Mouse (Mus musculus): Measurements from ENCODE around the gene Hsd17b10. TPM values are rescaled to one million over a fixed set of nuclear protein-coding genes. Genes with fewer than 3 reads are reported as not detected.

Hsd17b10 gene
- not detected in 2 replicates for polyA plus RNA-seq (2012; ENCODE audit: insufficient read depth, insufficient read length, low replicate concordance, missing spikeins)

DNA sequence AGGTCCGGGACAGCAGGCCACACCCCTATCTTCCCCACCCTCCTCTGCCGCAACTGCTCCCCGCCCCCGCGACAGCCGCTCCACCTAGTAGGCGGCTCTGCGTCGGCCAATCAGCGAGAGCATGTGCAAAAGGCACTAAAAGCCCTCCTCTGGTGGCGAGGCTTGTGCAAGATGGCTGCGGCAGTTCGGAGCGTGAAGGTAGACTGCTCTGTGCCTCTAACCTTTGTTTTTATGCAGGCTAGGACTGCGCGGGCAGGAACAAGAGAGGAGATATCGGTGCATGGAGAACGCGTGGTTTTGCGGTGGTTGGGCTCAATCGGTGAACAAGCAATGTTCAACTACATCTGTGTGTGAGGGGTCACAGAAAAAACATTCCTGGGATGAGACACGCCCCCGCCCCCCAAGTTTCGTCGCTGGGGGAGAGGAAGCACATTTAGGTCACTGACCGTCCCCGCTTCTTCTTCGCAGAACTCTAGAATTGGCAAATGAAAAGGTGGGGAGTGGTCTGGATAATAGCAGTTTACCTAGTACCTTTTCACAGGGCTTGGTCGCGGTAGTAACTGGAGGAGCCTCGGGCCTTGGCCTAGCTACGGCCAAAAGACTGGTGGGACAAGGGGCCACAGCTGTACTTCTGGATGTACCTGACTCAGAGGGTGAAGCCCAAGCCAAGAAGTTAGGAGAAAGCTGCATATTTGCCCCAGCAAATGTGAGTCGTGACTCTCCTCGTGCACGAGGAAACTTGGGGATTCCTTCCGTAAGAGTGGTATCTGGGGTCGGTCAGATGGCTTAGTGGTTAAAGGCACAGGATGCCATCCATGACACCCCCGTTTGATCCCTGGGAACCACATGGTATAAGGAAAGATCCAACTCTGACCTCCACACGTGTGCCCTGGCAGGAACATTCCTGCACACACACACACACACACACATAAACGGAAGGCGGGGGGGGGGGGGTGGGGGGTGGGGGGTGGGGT lies at the start of gene Hsd17b10:
Gene Hsd17b10 (plus strand): TSS at position 109 of the 974 bp plus-strand sequence.
- WGBS = 12% methylated on average over 39 of the region's 41 CpGs
- Histone ChIP-seq H3K4me3 (ENCODE audit: insufficient read depth, low read depth, low read length) (peak within 1 kb of the TSS; percentile 65), H3K4me1 (ENCODE audit: control insufficient read depth, insufficient read depth, low read length) (no peaks in the 10 kb centered on the region), H3K27ac (ENCODE audit: insufficient read depth, low read depth, low read length) (no peak within 1 kb of the TSS)
- no peak for TF ChIP-seq CTCF (IDR thresholded peaks at IDR 0.05; ENCODE audit: insufficient read depth, low read depth, low read length)
- TF ChIP-seq POLR2A (IDR thresholded peaks at IDR 0.05; ENCODE audit: insufficient read depth, low read depth, low read length) = peak; percentile 53; the same call in 1 of the 2 replicates

DNA sequence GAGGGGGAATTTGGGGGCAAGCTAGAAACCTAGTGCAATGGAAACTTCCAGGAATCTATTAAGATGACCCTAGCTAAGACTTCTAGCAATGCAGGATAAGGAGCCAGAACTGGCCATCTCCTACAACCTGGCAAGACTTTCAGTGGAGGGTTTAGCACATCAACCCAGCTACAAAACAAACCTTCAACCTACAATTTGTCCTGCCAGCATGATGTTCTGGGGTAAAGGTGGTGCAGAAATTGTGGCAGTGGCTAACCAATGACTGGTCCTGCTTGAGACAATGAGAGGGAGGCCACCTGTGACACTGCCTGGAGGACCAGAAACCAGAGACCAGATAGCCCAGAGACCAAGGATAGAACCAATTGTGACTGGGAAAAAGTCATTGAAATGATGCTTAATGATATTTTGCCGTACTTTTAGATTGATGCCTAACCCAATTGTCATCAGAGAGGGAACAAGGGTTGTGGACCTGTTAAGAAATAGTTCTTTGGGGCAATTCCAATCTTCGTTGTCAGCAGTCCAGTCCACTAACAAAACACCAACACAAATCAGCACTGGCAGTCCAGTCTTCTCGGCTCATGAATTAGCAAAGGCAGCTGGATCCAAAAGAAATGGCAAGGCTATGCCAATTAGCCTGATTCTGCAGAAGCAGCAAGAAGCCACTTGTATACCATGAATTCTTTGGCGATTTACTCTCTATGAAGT lies 2.5 kb upstream of the Hsd17b10 start:
- H3K27ac ChIP-seq (ENCODE audit: insufficient read depth, low read depth, low read length) = no peak overlapping the region
- no peak overlapping the region for H3K4me3 ChIP-seq (ENCODE audit: insufficient read depth, low read depth, low read length)
- no peak for TF ChIP-seq CTCF (IDR thresholded peaks at IDR 0.05; ENCODE audit: insufficient read depth, low read depth, low read length)
- no peak for TF ChIP-seq POLR2A (IDR thresholded peaks at IDR 0.05; ENCODE audit: insufficient read depth, low read depth, low read length)
- H3K4me1 ChIP-seq (ENCODE audit: control insufficient read depth, insufficient read depth, low read length) = no peaks in the 10 kb centered on the region
- 58% methylated on average over 4 of the region's 4 CpGs for WGBS

DNA sequence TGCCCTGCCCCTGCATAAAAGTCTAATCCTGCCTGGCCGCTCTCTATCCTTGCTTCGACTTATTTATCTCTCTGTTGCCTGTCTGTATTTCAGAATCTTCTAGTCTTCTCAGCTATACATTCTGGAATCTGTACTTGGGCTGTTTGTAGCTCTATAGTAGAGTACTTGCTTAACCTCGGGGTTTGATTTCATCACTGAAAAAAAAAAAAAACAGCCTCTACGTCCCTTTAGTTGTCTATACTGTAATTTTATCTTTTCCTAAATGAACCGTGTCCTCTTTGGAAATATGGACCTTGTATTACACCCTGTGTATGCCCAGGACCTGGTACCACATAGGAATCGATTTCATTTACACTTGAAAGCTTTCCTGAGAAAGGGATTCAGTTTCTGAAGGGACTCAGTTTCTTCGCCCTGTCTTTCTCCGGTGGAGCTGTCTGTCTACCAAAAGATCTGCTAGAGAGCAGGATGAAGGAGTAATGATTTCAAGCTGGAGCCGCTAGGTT lies 412 bp upstream of the Hsd17b10 start:
- no peak overlapping the region for H3K27ac ChIP-seq (ENCODE audit: insufficient read depth, low read depth, low read length)
- WGBS = 35% methylated on average over 9 of the region's 9 CpGs
- peak overlapping the region; percentile 65; the same call in 1 of the 2 replicates for H3K4me3 ChIP-seq (ENCODE audit: insufficient read depth, low read depth, low read length)
- TF ChIP-seq POLR2A (IDR thresholded peaks at IDR 0.05; ENCODE audit: insufficient read depth, low read depth, low read length) = no peak
- TF ChIP-seq CTCF (IDR thresholded peaks at IDR 0.05; ENCODE audit: insufficient read depth, low read depth, low read length) = no peak
- H3K4me1 ChIP-seq (ENCODE audit: control insufficient read depth, insufficient read depth, low read length) = no peaks in the 10 kb centered on the region

DNA sequence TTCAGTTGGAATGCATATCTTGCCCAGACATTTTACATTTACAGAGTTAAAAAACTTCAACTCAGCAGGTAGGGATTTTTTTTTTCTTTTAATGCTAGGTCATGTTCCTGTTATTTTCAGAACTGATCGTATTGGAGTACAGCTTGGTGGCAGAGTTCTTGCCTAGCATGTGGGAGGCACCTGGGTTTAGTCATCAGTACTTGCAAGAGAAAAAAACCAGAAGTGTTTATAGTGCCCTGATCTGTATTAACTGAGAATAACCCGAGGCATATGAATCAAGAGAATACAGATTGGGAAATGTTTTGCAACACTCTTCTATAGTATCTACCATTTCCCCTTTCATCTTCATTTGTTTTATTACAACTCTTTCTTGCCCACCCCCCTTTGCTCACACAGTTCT lies 1.2 kb downstream of the Hsd17b10 start:
- no peaks in the 10 kb centered on the region for H3K4me1 ChIP-seq (ENCODE audit: control insufficient read depth, insufficient read depth, low read length)
- no peak for TF ChIP-seq CTCF (IDR thresholded peaks at IDR 0.05; ENCODE audit: insufficient read depth, low read depth, low read length)
- H3K4me3 ChIP-seq (ENCODE audit: insufficient read depth, low read depth, low read length) = no peak overlapping the region
- H3K27ac ChIP-seq (ENCODE audit: insufficient read depth, low read depth, low read length) = no peak overlapping the region
- 32% methylated on average over 2 of the region's 2 CpGs for WGBS

DNA sequence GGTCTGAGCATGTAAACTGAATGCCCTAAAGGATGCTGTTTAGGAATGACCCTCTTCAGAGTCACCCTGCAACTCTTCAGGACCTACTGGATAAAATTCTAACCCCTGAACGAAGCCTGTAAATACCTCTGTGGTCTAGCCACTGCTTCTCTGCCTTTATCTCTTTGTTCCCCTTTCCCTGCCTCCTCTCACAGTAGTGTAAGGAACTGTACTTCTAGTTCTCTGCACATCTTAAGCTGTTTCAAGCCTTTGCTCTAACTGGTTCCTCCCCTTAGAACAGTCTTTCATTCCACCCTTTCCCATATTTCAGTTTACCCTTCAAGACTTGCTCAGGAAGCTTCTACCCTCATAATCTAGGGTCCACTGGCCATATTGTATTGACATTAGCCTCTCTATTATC lies 6.2 kb downstream of the Hsd17b10 start:
- 78% methylated on average over 1 of the region's 1 CpGs for WGBS
- H3K27ac ChIP-seq (ENCODE audit: insufficient read depth, low read depth, low read length) = no peak overlapping the region
- H3K4me1 ChIP-seq (ENCODE audit: control insufficient read depth, insufficient read depth, low read length) = no peaks in the 10 kb centered on the region
- TF ChIP-seq CTCF (IDR thresholded peaks at IDR 0.05; ENCODE audit: insufficient read depth, low read depth, low read length) (no peak), POLR2A (IDR thresholded peaks at IDR 0.05; ENCODE audit: insufficient read depth, low read depth, low read length) (no peak)
- no peak overlapping the region for H3K4me3 ChIP-seq (ENCODE audit: insufficient read depth, low read depth, low read length)

DNA sequence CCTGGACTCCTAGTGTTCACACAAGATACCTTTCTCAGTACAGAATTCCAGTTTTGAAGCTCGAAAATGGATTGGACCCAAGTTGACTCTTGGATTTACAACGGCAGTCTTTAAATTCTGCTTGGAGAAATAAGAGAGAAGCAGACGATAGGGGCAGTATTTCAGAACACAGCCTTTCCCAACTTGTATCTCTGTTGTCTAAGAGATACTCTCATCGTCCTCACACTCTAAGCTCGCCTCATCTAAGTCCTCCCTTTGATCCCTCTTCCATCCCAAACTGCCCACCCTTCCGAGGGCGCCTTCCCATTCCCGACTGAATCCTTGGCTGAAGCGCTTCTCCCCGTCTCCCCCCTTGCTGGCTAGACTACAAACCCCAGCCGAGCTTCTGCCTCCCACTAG lies 14.1 kb downstream of the Hsd17b10 start:
- WGBS = 16% methylated on average over 11 of the region's 11 CpGs
- Histone ChIP-seq H3K4me3 (ENCODE audit: insufficient read depth, low read depth, low read length) (peak overlapping the region; percentile 76), H3K4me1 (ENCODE audit: control insufficient read depth, insufficient read depth, low read length) (no peaks in the 10 kb centered on the region; the same call in 1 of the 2 replicates), H3K27ac (ENCODE audit: insufficient read depth, low read depth, low read length) (peak overlapping the region; percentile 82)
- no peak for TF ChIP-seq CTCF (IDR thresholded peaks at IDR 0.05; ENCODE audit: insufficient read depth, low read depth, low read length)
- TF ChIP-seq POLR2A (IDR thresholded peaks at IDR 0.05; ENCODE audit: insufficient read depth, low read depth, low read length) = no peak

DNA sequence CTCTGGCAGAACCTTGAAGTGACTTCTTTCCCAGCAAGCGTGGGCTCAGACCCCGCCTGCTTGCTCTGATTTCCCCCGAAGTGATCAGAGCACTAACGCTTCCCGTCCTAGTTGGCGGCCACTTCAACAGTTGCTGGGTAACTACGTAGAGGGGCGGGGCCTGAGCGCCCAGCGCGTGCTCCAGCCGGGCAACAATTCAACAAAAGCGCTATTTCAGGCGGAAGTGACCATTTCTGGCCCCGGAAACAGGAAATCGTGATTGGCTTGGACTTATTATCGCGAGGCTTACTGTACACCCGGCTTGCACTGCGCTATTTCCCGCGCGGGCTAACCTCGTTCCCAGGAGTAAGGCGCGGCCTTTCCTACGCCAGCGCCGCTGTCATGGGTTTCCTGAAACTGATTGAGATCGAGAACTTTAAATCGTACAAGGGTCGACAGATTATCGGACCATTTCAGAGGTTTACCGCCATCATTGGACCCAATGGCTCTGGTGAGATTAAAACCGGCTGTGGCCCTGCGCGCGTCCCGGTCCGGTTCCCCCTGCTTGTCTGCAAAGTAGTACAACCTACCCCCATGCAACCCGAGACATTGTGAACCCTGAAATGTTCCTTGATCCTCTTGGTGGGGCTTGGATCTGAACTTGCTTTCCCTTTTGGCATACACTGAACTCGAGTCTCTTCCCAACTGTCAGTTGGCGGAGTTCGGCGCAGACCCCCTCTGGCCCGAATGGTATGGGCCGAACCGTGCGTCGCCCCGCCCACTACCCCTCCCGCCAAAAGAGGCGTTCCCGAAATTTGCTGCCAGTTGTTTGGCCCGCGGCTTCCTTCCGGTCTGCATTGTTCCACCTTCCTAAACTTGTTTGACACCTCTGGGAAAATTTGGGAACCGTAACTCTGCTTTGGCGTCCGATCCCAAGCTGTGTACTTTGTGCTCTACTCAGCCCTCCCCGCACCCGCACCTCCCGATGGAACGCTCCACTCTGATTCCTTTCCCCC lies 14.8 kb downstream of the Hsd17b10 start, which contains the start of the genes Ribc1 and Smc1a:
Gene Ribc1 (minus strand): TSS at position 145 of the 995 bp plus-strand sequence.
Gene Smc1a (plus strand): TSS at position 278 of the 995 bp plus-strand sequence.
- TF ChIP-seq POLR2A (IDR thresholded peaks at IDR 0.05; ENCODE audit: insufficient read depth, low read depth, low read length) = peak; percentile 43; the same call in 1 of the 2 replicates
- TF ChIP-seq CTCF (IDR thresholded peaks at IDR 0.05; ENCODE audit: insufficient read depth, low read depth, low read length) = no peak
- H3K4me3 ChIP-seq (ENCODE audit: insufficient read depth, low read depth, low read length) = peak within 1 kb of the TSS; percentile 76
- peak within 1 kb of the TSS; percentile 82 for H3K27ac ChIP-seq (ENCODE audit: insufficient read depth, low read depth, low read length)
- no peaks in the 10 kb centered on the region; the same call in 1 of the 2 replicates for H3K4me1 ChIP-seq (ENCODE audit: control insufficient read depth, insufficient read depth, low read length)
- 14% methylated on average over 63 of the region's 64 CpGs for WGBS

DNA sequence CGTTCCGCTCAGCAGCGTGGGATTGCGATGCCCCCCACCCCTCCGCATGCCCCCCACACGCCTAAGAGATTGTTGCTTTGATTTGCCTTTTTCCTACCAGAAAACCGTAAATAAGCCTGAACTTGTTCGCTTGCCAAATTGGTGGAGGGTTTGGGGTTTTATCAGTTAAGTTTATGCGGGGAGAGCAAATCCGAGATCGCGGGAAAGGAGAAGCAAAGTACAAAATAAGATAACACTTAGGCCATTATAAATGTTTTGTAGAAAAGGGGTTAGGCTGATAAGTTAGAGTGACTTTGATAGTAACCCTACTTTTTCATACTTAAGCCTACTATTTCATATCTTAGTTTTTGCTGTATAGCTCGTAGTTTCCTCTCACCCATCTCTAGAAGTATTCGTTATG lies 15.5 kb downstream of the Hsd17b10 start:
- Histone ChIP-seq H3K4me3 (ENCODE audit: insufficient read depth, low read depth, low read length) (peak overlapping the region; percentile 76), H3K27ac (ENCODE audit: insufficient read depth, low read depth, low read length) (no peak overlapping the region), H3K4me1 (ENCODE audit: control insufficient read depth, insufficient read depth, low read length) (no peaks in the 10 kb centered on the region; the same call in 1 of the 2 replicates)
- TF ChIP-seq CTCF (IDR thresholded peaks at IDR 0.05; ENCODE audit: insufficient read depth, low read depth, low read length) (no peak), POLR2A (IDR thresholded peaks at IDR 0.05; ENCODE audit: insufficient read depth, low read depth, low read length) (no peak)
- WGBS = 24% methylated on average over 14 of the region's 14 CpGs

Measured in olfactory bulb, adult 2 months (tissue).